Mouse (Mus musculus): ENCODE measurements around the gene Sap25. TPM values are rescaled to one million over a fixed set of nuclear protein-coding genes. Genes with fewer than 3 reads are reported as not detected.
A peak's percentile ranks its signal among the peaks of the same experiment; 100 is the strongest.

The Sap25 gene
- polyA plus RNA-seq, 1 experiment from 2014 or later: 6.5 TPM

- no peak overlapping the region for H3K9ac ChIP-seq
- no peak overlapping the region for H3K27ac ChIP-seq
- peak; percentile 69 for ATAC-seq
- no peaks in the 10 kb centered on the region for H3K9me3 ChIP-seq (replicated peaks)
- H3K36me3 ChIP-seq: peaks cover 22% of the 10 kb centered on the region
- no peak overlapping the region for H3K4me2 ChIP-seq
- peaks cover 46% of the 10 kb centered on the region for H3K27me3 ChIP-seq (replicated peaks)
- peaks cover 72% of the 10 kb centered on the region for H3K4me1 ChIP-seq
- 41% methylated on average over 9 of the region's 9 CpGs for WGBS (ENCODE audit: insufficient replicate concordance)
- H3K4me3 ChIP-seq: no peak overlapping the region
These were observed 6.9 kb downstream of the Sap25 start for GRCm38 (mm10) chr5:137647827-137648601.

GRCm38 (mm10) chr5:137649251-137649650 is 8.1 kb downstream of the Sap25 start:
- no peak for ATAC-seq
- H3K9me3 ChIP-seq (replicated peaks): no peaks in the 10 kb centered on the region
- no peak overlapping the region for H3K9ac ChIP-seq
- no peak overlapping the region for H3K27ac ChIP-seq
- H3K4me2 ChIP-seq: no peak overlapping the region
- no peak overlapping the region for H3K4me3 ChIP-seq
- H3K27me3 ChIP-seq (replicated peaks): peaks cover 34% of the 10 kb centered on the region
- H3K4me1 ChIP-seq: peaks cover 72% of the 10 kb centered on the region
- H3K36me3 ChIP-seq: peaks cover 35% of the 10 kb centered on the region
- WGBS (ENCODE audit: insufficient replicate concordance): 50% methylated on average over 4 of the region's 4 CpGs

GRCm38 (mm10) chr5:137649669-137650571 is 8.8 kb downstream of the Sap25 start:
- H3K4me2 ChIP-seq: peak overlapping the region; percentile 21
- H3K9ac ChIP-seq: 0 out of 2 replicates have a peak overlapping the region, but pooled peaks have one; percentile 3
- H3K4me1 ChIP-seq: peaks cover 68% of the 10 kb centered on the region
- peaks cover 42% of the 10 kb centered on the region for H3K36me3 ChIP-seq
- H3K9me3 ChIP-seq (replicated peaks): no peaks in the 10 kb centered on the region
- H3K27ac ChIP-seq: peak overlapping the region; percentile 65
- H3K27me3 ChIP-seq (replicated peaks): peaks cover 27% of the 10 kb centered on the region
- H3K4me3 ChIP-seq: no peak overlapping the region
- WGBS (ENCODE audit: insufficient replicate concordance): 19% methylated on average over 18 of the region's 18 CpGs
- peak; percentile 47 for ATAC-seq

- H3K27me3 ChIP-seq (replicated peaks): 0 out of 2 replicates have a peak, but pooled peaks cover 1% of the 10 kb centered on the region
- no peak for ATAC-seq
- H3K9ac ChIP-seq: no peak overlapping the region
- H3K4me1 ChIP-seq: peaks cover 49% of the 10 kb centered on the region
- WGBS (ENCODE audit: insufficient replicate concordance): 34% methylated on average over 3 of the region's 3 CpGs
- H3K4me3 ChIP-seq: no peak overlapping the region
- H3K9me3 ChIP-seq (replicated peaks): no peaks in the 10 kb centered on the region
- peaks cover 58% of the 10 kb centered on the region for H3K36me3 ChIP-seq
- no peak overlapping the region for H3K27ac ChIP-seq
- no peak overlapping the region for H3K4me2 ChIP-seq
These were observed 11.3 kb downstream of the Sap25 start for GRCm38 (mm10) chr5:137652474-137652873.

- no peak for ATAC-seq
- Histone ChIP-seq H3K4me2 (no peak overlapping the region), H3K27ac (no peak overlapping the region), H3K4me1 (peaks cover 40% of the 10 kb centered on the region), H3K36me3 (peaks cover 67% of the 10 kb centered on the region), H3K9ac (no peak overlapping the region), H3K27me3 (replicated peaks) (no peaks in the 10 kb centered on the region), H3K9me3 (replicated peaks) (no peaks in the 10 kb centered on the region), H3K4me3 (no peak overlapping the region)
- WGBS (ENCODE audit: insufficient replicate concordance): 83% methylated on average over 10 of the region's 10 CpGs
These were observed 12.2 kb downstream of the Sap25 start for GRCm38 (mm10) chr5:137653366-137653765.

- Histone ChIP-seq H3K4me1 (peaks cover 26% of the 10 kb centered on the region), H3K4me3 (no peak overlapping the region), H3K27me3 (replicated peaks) (no peaks in the 10 kb centered on the region), H3K9me3 (replicated peaks) (no peaks in the 10 kb centered on the region), H3K36me3 (peaks cover 81% of the 10 kb centered on the region), H3K27ac (no peak overlapping the region), H3K4me2 (no peak overlapping the region), H3K9ac (no peak overlapping the region)
- ATAC-seq: no peak
- 74% methylated on average over 7 of the region's 7 CpGs for WGBS (ENCODE audit: insufficient replicate concordance)
These were observed 13.6 kb downstream of the Sap25 start for GRCm38 (mm10) chr5:137654746-137655145.

GRCm38 (mm10) chr5:137656977-137657376 is 15.8 kb downstream of the Sap25 start:
- no peak for ATAC-seq
- Histone ChIP-seq H3K4me3 (no peak overlapping the region), H3K36me3 (peaks cover 91% of the 10 kb centered on the region), H3K9ac (no peak overlapping the region), H3K4me1 (peaks cover 4% of the 10 kb centered on the region; the same call in 1 of the 2 replicates), H3K4me2 (no peak overlapping the region), H3K27ac (peak overlapping the region; percentile 3; the same call in 1 of the 2 replicates), H3K9me3 (replicated peaks) (no peaks in the 10 kb centered on the region), H3K27me3 (replicated peaks) (no peaks in the 10 kb centered on the region)
- WGBS (ENCODE audit: insufficient replicate concordance): 47% methylated on average over 6 of the region's 6 CpGs

- Histone ChIP-seq H3K4me1 (no peaks in the 10 kb centered on the region), H3K4me3 (no peak overlapping the region), H3K27ac (no peak overlapping the region), H3K4me2 (no peak overlapping the region), H3K9ac (no peak overlapping the region), H3K27me3 (replicated peaks) (no peaks in the 10 kb centered on the region), H3K36me3 (peaks cover 91% of the 10 kb centered on the region), H3K9me3 (replicated peaks) (no peaks in the 10 kb centered on the region)
- WGBS (ENCODE audit: insufficient replicate concordance): 92% methylated on average over 6 of the region's 6 CpGs
- ATAC-seq: no peak
These were observed 19.0 kb downstream of the Sap25 start for GRCm38 (mm10) chr5:137660064-137660688.

- H3K4me2 ChIP-seq: no peak overlapping the region
- peaks cover 100% of the 10 kb centered on the region for H3K36me3 ChIP-seq
- no peak overlapping the region for H3K4me3 ChIP-seq
- no peak for ATAC-seq
- H3K9ac ChIP-seq: no peak overlapping the region
- H3K9me3 ChIP-seq (replicated peaks): no peaks in the 10 kb centered on the region
- 88% methylated on average over 9 of the region's 9 CpGs for WGBS (ENCODE audit: insufficient replicate concordance)
- H3K27me3 ChIP-seq (replicated peaks): no peaks in the 10 kb centered on the region
- no peak overlapping the region for H3K27ac ChIP-seq
- no peaks in the 10 kb centered on the region for H3K4me1 ChIP-seq
These were observed 21.9 kb downstream of the Sap25 start for GRCm38 (mm10) chr5:137663057-137663456.

GRCm38 (mm10) chr5:137668971-137669370 is 27.8 kb downstream of the Sap25 start:
- Histone ChIP-seq H3K4me3 (no peak overlapping the region), H3K27me3 (replicated peaks) (no peaks in the 10 kb centered on the region), H3K27ac (no peak overlapping the region), H3K9me3 (replicated peaks) (no peaks in the 10 kb centered on the region), H3K4me1 (peaks cover 41% of the 10 kb centered on the region), H3K9ac (no peak overlapping the region), H3K36me3 (peaks cover 79% of the 10 kb centered on the region), H3K4me2 (no peak overlapping the region)
- ATAC-seq: no peak
- 86% methylated on average over 10 of the region's 10 CpGs for WGBS (ENCODE audit: insufficient replicate concordance)

- no peak overlapping the region for H3K4me3 ChIP-seq
- H3K27me3 ChIP-seq (replicated peaks): no peaks in the 10 kb centered on the region
- H3K36me3 ChIP-seq: peaks cover 79% of the 10 kb centered on the region
- H3K4me1 ChIP-seq: peaks cover 54% of the 10 kb centered on the region
- no peak overlapping the region for H3K9ac ChIP-seq
- no peaks in the 10 kb centered on the region for H3K9me3 ChIP-seq (replicated peaks)
- 98% methylated on average over 1 of the region's 1 CpGs for WGBS (ENCODE audit: insufficient replicate concordance)
- peak overlapping the region; percentile 83 for H3K27ac ChIP-seq
- H3K4me2 ChIP-seq: no peak overlapping the region
- no peak for ATAC-seq
These were observed 29.1 kb downstream of the Sap25 start for GRCm38 (mm10) chr5:137670240-137670639.
